Mouse (Mus musculus): ENCODE data around the gene Slfn8. TPM values are rescaled to one million over a fixed set of nuclear protein-coding genes. Genes with fewer than 3 reads are reported as not detected.
A peak's percentile ranks its signal among the peaks of the same experiment; 100 is the strongest.

Slfn8 gene
- total RNA-seq, 1 experiment from 2014 or later: 44.3 TPM

DNA sequence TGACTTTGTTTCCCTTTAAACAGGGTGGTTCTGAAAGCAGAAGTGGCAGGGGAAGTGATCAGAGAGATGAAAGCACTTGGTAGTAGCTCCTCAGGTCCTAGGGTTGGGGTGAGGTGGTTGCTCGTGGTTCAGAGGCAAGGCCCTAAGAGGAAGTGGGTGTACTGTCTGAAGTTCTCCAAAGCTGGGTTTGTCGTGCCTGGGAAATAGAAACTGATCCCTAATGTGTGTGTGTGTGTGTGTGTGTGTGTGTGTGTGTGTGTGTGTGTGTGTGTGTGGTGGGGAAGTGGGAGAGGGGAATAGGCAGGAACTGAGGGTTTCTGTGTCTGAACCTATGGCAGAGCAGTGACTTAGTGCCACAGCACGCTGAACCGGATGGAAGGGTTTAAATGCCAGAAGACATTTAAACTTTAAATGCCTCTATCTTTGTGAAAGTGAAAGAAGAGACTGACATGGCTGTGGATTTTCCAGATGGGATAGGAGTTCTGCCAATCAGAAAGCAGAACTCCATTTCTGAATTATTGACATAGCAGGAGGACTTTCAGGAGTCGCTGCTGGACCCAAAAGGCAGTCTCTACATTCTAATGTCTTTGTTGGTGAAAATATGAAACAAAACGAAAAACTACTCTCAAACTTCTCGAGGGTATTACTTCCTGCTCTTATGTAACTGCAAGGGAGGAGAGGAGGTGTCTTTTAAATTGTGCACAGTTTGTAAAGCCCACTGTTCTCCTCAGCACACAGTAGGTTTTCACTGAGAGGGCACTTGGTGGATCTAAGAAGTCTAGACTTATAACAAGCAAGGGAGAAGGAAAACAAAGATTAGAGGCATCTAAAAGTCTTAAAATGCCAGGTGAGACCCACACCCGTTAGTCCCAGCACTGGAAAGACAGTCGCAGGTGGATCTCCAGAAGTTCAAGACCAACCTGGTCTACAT is 67.7 kb downstream of the Slfn8 start:
- ATAC-seq (replicated peaks in 1 of 2; ENCODE audit: insufficient read depth in 1 of 2, low FRiP score in 2 of 2, low TSS enrichment in 1 of 2, low read depth in 1 of 2, poor library complexity in 2 of 2, severe bottlenecking in 2 of 2): peak; percentile 91 to 94

Other genes starting within 250 kb of the Slfn8 start
- gene Lig3, start 239.7 kb downstream of the Slfn8 start, total RNA-seq (2017): 47.4 and 54.5 TPM in 2 replicates
- 15.8 and 18.8 TPM in 2 replicates for gene Rffl, start 149.6 kb downstream of the Slfn8 start, total RNA-seq (2017)
- gene Rad51d, start 130.2 kb downstream of the Slfn8 start, total RNA-seq (2017): 15.2 and 21.4 TPM in 2 replicates
- not detected in 2 replicates for gene Fndc8, start 128.7 kb downstream of the Slfn8 start, total RNA-seq (2017)
- 28.5 and 30.5 TPM in 2 replicates for gene Nle1, start 112.4 kb downstream of the Slfn8 start, total RNA-seq (2017)
- 0.15 and 1.6 TPM in 2 replicates for gene Unc45b, start 110.3 kb downstream of the Slfn8 start, total RNA-seq (2017)
- gene Slfn5, start 69.5 kb downstream of the Slfn8 start, total RNA-seq (2017): 14.1 and 30.8 TPM in 2 replicates
- 50.1 and 52.5 TPM in 2 replicates for gene Slfn9, start 29.0 kb downstream of the Slfn8 start, total RNA-seq (2017)
- 37.2 and 65.0 TPM in 2 replicates for gene Slfn2, start 44.3 kb upstream of the Slfn8 start, total RNA-seq (2017)
- 13.5 and 24.0 TPM in 2 replicates for gene Slfn1, start 96.0 kb upstream of the Slfn8 start, total RNA-seq (2017)
- 13.2 and 31.0 TPM in 2 replicates for gene Slfn4, start 154.4 kb upstream of the Slfn8 start, total RNA-seq (2017)
- 25.6 and 32.5 TPM in 2 replicates for gene Slfn3, start 170.5 kb upstream of the Slfn8 start, total RNA-seq (2017)